Mouse (Mus musculus) heart, postnatal 0 days (tissue): ENCODE measurements around the gene Mcm3ap.
A peak's percentile ranks its signal among the peaks of the same experiment; 100 is the strongest.

ENCODE experiments used
- CTCF ChIP-seq: IDR thresholded peaks from 2 replicates; pipeline ENCODE4 v1.5.1; 2016; ENCODE audit warnings: antibody characterized with exemption, control low read depth, low read depth
- EP300 ChIP-seq: IDR thresholded peaks from 2 replicates; pipeline ENCODE4 v1.6.1; 2016; ENCODE audit warnings: antibody characterized with exemption, low read depth

DNA sequence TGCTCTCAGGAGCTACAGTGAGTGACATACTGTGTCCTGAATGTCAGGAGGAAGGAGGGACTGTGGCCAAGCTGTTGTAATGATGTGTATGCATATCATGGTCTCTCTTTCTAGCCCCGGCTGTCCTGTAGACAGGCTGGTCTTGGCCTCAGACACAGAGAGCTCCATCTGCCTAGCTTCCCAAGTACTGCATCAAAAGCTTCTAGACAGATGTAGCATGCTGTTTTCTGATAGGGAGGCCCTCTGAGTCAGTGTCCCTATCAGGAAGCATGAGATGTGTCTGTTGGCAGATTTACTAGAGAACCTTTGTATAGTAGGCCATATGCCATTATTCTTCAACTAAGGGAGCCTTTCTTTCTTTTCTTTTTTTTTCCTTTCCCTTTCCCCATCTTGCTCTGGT lies 24.8 kb downstream of the Mcm3ap start:
- peak; percentile 15; the same call in 1 of the 2 replicates for TF ChIP-seq CTCF
- TF ChIP-seq EP300, result no peak
